Mouse (Mus musculus) erythroblast, embryonic 14.5 days (primary cell): Measurements from ENCODE around the gene Cpsf4.

ENCODE experiments used
- GATA1 ChIP-seq: IDR thresholded peaks from 2 replicates; pipeline ENCODE4 v1.6.1; 2012; ENCODE audit warnings: low read length, inconsistent platforms, mixed read lengths
- TAL1 ChIP-seq: IDR thresholded peaks from 3 replicates; pipeline ENCODE4 v1.6.1; 2012; ENCODE audit warnings: low read length, inconsistent platforms, mixed read lengths

GRCm38 (mm10) chr5:145201321-145201991 lies 34.4 kb downstream of the Cpsf4 start, which contains the start of gene Zkscan14:
- TF ChIP-seq TAL1 (no peak), GATA1 (no peak)
